Mouse (Mus musculus) central nervous system, embryonic 11.5 days (tissue): Measurements from ENCODE around the gene Heg1. TPM values are rescaled to one million over a fixed set of nuclear protein-coding genes. Genes with fewer than 3 reads are reported as not detected.

Experiments used
- polyA plus RNA-seq: library from polyadenylated mRNA; depleted of rRNA; stranded (reverse); fragments of >200 nt; gene quantifications from 2 replicates; pipeline ENCODE4 v1.2.3, GENCODE M21; 2012; rRNA removed

Heg1 gene
- 29.5 and 35.0 TPM in 2 replicates for polyA plus RNA-seq

GRCm38 (mm10) chr16:33684162-33684702 is at the start of gene Heg1:
TSS of gene Heg1 (plus strand) at chr16:33684370.

DNA sequence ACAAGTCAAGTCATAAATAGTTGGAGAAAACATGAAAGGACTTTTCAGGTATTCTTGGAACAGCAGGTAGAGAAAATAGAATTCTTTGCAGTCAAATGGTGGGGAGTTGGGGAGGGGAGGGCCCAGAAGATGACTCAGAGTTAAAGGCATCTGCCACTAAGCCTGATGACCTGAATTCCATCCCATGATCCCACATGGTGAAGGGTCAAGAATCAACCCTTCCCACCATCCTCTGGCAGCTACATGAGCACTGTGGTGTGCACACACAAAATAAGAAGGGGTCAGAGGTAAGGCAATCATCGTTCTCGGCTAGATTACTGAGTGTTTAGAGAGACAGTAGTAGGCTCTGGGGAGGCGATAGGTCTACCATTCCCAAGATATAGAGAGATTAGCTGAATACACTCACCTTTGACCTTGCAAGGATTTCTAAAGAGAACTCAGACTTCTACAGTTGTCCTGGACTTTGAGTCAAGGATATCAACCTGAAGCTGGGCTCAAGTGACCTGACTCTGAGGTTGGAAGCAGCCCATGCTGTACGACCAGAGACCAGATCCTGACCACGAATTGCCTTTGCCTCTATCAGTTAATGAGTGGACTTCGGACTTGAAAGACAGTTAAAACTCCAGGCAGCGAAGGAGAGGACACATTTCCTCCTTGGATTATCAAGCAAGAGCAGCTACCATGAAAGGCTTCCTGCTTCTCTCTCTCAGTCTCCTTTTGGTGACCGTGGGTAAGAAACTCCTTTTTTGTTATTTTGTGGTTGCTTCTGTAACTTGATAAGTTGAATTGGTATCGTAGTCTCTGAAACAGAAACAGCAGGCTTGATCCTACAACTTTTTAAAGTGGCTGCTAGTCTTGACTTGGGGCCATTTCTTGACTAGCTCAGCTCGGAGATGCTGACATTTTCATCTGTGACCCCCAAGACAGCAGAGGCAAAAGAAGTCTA is 109.9 kb downstream of the Heg1 start, which contains the start of gene Muc13:
Gene Muc13, plus strand, starts transcription at position 192 of the 946 bp plus-strand sequence.

Other genes with a start within 250 kb of the Heg1 start
- 0.67 and 0.71 TPM in 2 replicates for gene Slc12a8, start 167.0 kb upstream of the Heg1 start, polyA plus RNA-seq
- gene Muc13, start 109.7 kb downstream of the Heg1 start, polyA plus RNA-seq, result 0.51 and 0.58 TPM in 2 replicates
- gene Itgb5, start 145.3 kb downstream of the Heg1 start, polyA plus RNA-seq, result 33.8 and 49.6 TPM in 2 replicates